Mouse (Mus musculus) urinary bladder, postnatal 4 days (tissue): ENCODE measurements at regions not wholly inside any gene's neighbourhood (a gene's known extent, or its start where the extent isn't known, plus 50 kb on each side); places are given as distances from the start of the nearest gene placed in this dataset.

Experiments used
- DNase-seq, 2 experiments: peaks; one replicate each; pipeline ENCODE4 v3.0.0; 2021 to 2022; ENCODE audit warnings: low spot score in 2 of 2

- DNase-seq: no peak
Observed at GRCm38 (mm10) chr9:116283790-116284526, 108.8 kb upstream of the Tgfbr2 start.

- no peak for DNase-seq
Observed at GRCm38 (mm10) chr9:116281654-116282053, 106.5 kb upstream of the Tgfbr2 start.

GRCm38 (mm10) chr9:116280146-116280545 is 105.0 kb upstream of the Tgfbr2 start:
- no peak for DNase-seq

GRCm38 (mm10) chr9:116278862-116279261 is 103.7 kb upstream of the Tgfbr2 start:
- DNase-seq: no peak

GRCm38 (mm10) chr9:116277736-116278135 is 102.6 kb upstream of the Tgfbr2 start:
- no peak for DNase-seq

GRCm38 (mm10) chr9:116276141-116276540 is 101.0 kb upstream of the Tgfbr2 start:
- no peak for DNase-seq

- no peak for DNase-seq
Observed at GRCm38 (mm10) chr9:116272446-116272845, 97.3 kb upstream of the Tgfbr2 start.

GRCm38 (mm10) chr9:116270417-116270828 is 95.3 kb upstream of the Tgfbr2 start:
- DNase-seq: peak in 1 of 2 experiments; percentile 52

GRCm38 (mm10) chr9:116267411-116267810 is 92.3 kb upstream of the Tgfbr2 start:
- DNase-seq: no peak

- DNase-seq: no peak
Observed at GRCm38 (mm10) chr9:116263833-116264232, 88.7 kb upstream of the Tgfbr2 start.

- DNase-seq: no peak
Observed at GRCm38 (mm10) chr9:116259569-116259968, 84.4 kb upstream of the Tgfbr2 start.

GRCm38 (mm10) chr9:116253546-116253945 is 78.4 kb upstream of the Tgfbr2 start:
- no peak for DNase-seq

GRCm38 (mm10) chr9:116252788-116253187 is 77.6 kb upstream of the Tgfbr2 start:
- no peak for DNase-seq

GRCm38 (mm10) chr9:116249791-116250190 is 74.6 kb upstream of the Tgfbr2 start:
- no peak for DNase-seq

- DNase-seq: no peak
Observed at GRCm38 (mm10) chr9:116245136-116245535, 70.0 kb upstream of the Tgfbr2 start.

GRCm38 (mm10) chr9:116244619-116244899 is 69.4 kb upstream of the Tgfbr2 start:
- no peak for DNase-seq

GRCm38 (mm10) chr9:116243775-116244618 is 68.8 kb upstream of the Tgfbr2 start:
- no peak for DNase-seq

- DNase-seq: no peak
Observed at GRCm38 (mm10) chr9:116241933-116242526, 66.9 kb upstream of the Tgfbr2 start.

GRCm38 (mm10) chr9:116241290-116241689 is 66.1 kb upstream of the Tgfbr2 start:
- no peak for DNase-seq

GRCm38 (mm10) chr9:116236836-116237235 is 61.7 kb upstream of the Tgfbr2 start:
- DNase-seq: no peak

- no peak for DNase-seq
Observed at GRCm38 (mm10) chr9:116234170-116234569, 59.0 kb upstream of the Tgfbr2 start.

- no peak for DNase-seq
Observed at GRCm38 (mm10) chr9:116232386-116232785, 57.2 kb upstream of the Tgfbr2 start.
